ENCODE assay signal across 8 mouse cellular contexts in the genomic region with DNA sequence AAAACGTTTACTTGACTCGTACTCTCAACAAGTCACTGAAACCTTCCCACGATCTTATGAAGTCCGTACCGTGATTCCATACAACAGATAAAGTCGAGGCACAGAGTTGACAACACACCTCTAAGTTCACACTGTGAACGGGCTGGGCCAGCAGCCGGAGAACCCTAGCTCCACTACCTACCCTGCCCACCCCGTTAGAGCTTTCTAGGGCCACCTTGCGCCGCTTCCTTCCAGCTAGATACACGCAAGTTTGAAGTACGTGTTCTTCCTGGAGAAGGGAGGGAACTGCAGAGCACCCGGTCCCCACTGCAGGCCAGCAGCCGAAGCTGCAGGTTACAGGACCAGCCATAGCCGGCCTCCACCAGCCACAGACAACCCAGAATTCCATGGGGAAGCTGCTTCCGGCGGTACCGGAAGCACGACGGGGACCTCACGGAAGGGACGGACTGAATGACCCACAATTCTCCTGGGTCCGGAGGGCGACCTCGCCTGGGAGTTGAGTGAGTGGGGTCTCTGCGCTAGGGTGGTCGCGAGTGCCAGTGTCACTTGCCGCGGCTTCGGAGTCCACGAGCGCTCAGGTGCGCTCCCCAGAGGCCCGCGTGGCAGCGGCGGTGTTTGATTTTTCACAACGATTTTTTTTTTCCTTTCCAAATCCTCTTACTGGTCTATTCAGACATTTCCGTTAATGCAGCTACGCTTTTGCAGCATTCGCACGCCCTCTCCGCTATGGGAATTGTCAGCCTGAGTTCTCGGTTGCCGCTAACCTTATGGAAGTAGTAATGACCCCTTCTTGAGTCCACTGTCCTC. TPM values are rescaled to one million over a fixed set of nuclear protein-coding genes. Genes with fewer than 3 reads are reported as not detected.
A peak's percentile ranks its signal among the peaks of the same experiment; 100 is the strongest.
DNase-seq lines count a peak whose midpoint lies in the region; ATAC-seq and TF ChIP-seq lines count a peak whose summit lies in the region.

Gene Mtif2, plus strand, starts transcription at position 421 of the 807 bp plus-strand sequence.

- ATAC-seq in heart, embryonic 13.5 days (ENCODE audit: extremely low read depth, insufficient number of reproducible peaks, low FRiP score, low TSS enrichment) = peak; percentile 86
- peak; percentile 99 for ATAC-seq in kidney, postnatal 0 days (replicated peaks; ENCODE audit: low FRiP score, low read depth)
- ATAC-seq in monocyte, adult 5-6 weeks (replicated peaks; ENCODE audit: insufficient number of reproducible peaks, low FRiP score, low TSS enrichment, poor library complexity, severe bottlenecking) = peak; percentile 90

- H3K4me2 ChIP-seq in heart, embryonic 13.5 days = peak within 1 kb of the TSS; percentile 77
- peak within 1 kb of the TSS; percentile 81 for H3K4me2 ChIP-seq in kidney, postnatal 0 days (ENCODE audit: low read length)

- H3K4me3 ChIP-seq in heart, embryonic 13.5 days = peak within 1 kb of the TSS; percentile 69
- peak within 1 kb of the TSS; percentile 59 for H3K4me3 ChIP-seq in kidney, postnatal 0 days (replicated peaks; ENCODE audit: low read depth, low read length)
- H3K4me3 ChIP-seq in liver, adult 2 months (ENCODE audit: insufficient read depth, low read depth, low read length) = peak within 1 kb of the TSS; percentile 92

- H3K27me3 ChIP-seq in heart, embryonic 13.5 days (replicated peaks) = no peaks in the 10 kb centered on the region; the same call in 1 of the 2 replicates
- H3K27me3 ChIP-seq in kidney, postnatal 0 days (ENCODE audit: insufficient read depth, low read length) = no peaks in the 10 kb centered on the region
- H3K27me3 ChIP-seq in liver, adult 2 months (ENCODE audit: control insufficient read depth, insufficient read depth, low read length) = no peaks in the 10 kb centered on the region

- TF ChIP-seq POLR2A in liver, adult 2 months (IDR thresholded peaks at IDR 0.05; ENCODE audit: extremely low read depth, insufficient read depth, low read length) = peak; percentile 85

- DNase-seq in CD4-positive, CD25-positive, alpha-beta regulatory T cell, adult 2 months (ENCODE audit: low read depth, low spot score) = peak; percentile 69
- peak; percentile 79 for DNase-seq in brain, embryonic 18.5 days (ENCODE audit: low read depth, low spot score)
- DNase-seq in fibroblast of lung, adult 2 months (ENCODE audit: low read depth) = peak; percentile 73
- DNase-seq in kidney, postnatal 0 days (ENCODE audit: low spot score) = peak; percentile 93
- DNase-seq in liver, adult 2 months (ENCODE audit: extremely low read depth, low read depth, low spot score) = peak; percentile 82
- peak; percentile 61 to 67 for DNase-seq in spleen, postnatal 36 days (ENCODE audit: low spot score in 2 of 2)

- peaks cover 10% of the 10 kb centered on the region for H3K4me1 ChIP-seq in heart, embryonic 13.5 days
- no peaks in the 10 kb centered on the region; the same call in 1 of the 2 replicates for H3K4me1 ChIP-seq in kidney, postnatal 0 days (replicated peaks; ENCODE audit: insufficient read depth, low read length)
- peaks cover 9% of the 10 kb centered on the region for H3K4me1 ChIP-seq in liver, adult 2 months (ENCODE audit: control insufficient read depth, insufficient read depth, low read length)

- peak; percentile 19; the same call in 1 of the 2 replicates for TF ChIP-seq CTCF in kidney, postnatal 0 days (IDR thresholded peaks at IDR 0.05; ENCODE audit: low read depth)
- TF ChIP-seq CTCF in liver, adult 2 months (IDR thresholded peaks at IDR 0.05; ENCODE audit: low read depth, low read length) = no peak

- peaks cover 15% of the 10 kb centered on the region for H3K36me3 ChIP-seq in heart, embryonic 13.5 days
- H3K36me3 ChIP-seq in kidney, postnatal 0 days (ENCODE audit: insufficient read depth, low read length) = 0 out of 2 replicates have a peak, but pooled peaks cover 4% of the 10 kb centered on the region
- peaks cover 9% of the 10 kb centered on the region for H3K36me3 ChIP-seq in liver, adult 2 months (ENCODE audit: control insufficient read depth, insufficient read depth, low read length)

- WGBS in heart, embryonic 13.5 days = 2% methylated on average over 47 of the region's 47 CpGs
- 2% methylated on average over 47 of the region's 47 CpGs for WGBS in kidney, postnatal 0 days
- 3% methylated on average over 47 of the region's 47 CpGs for WGBS in liver, adult 2 months

- no peaks in the 10 kb centered on the region for H3K9me3 ChIP-seq in heart, embryonic 13.5 days
- H3K9me3 ChIP-seq in kidney, postnatal 0 days (replicated peaks; ENCODE audit: low read length) = no peaks in the 10 kb centered on the region

- H3K79me2 ChIP-seq in liver, adult 2 months (ENCODE audit: control insufficient read depth, insufficient read depth, low read length) = no peaks in the 10 kb centered on the region; the same call in 1 of the 2 replicates

- peak within 1 kb of the TSS; percentile 78 for H3K27ac ChIP-seq in heart, embryonic 13.5 days (replicated peaks)
- peak within 1 kb of the TSS; percentile 90 for H3K27ac ChIP-seq in kidney, postnatal 0 days
- peak within 1 kb of the TSS; percentile 80 for H3K27ac ChIP-seq in liver, adult 2 months (replicated peaks; ENCODE audit: insufficient read depth, low read depth, low read length)

- H3K9ac ChIP-seq in heart, embryonic 13.5 days = peak within 1 kb of the TSS; percentile 89
- H3K9ac ChIP-seq in kidney, postnatal 0 days (ENCODE audit: low read depth, low read length) = peak within 1 kb of the TSS; percentile 58
- H3K9ac ChIP-seq in liver, adult 2 months (ENCODE audit: low read depth, low read length) = peak within 1 kb of the TSS; percentile 91

RNA-seq across cellular contexts. Expression of gene Mtif2, which starts in this region (rescaled TPM):
- polyA plus RNA-seq in heart, embryonic 13.5 days (2015; fragmentation: Nextera tagmentation; extraction: Ambion mirVana) = 36.5 and 44.9 TPM in 2 replicates
- 28.5 and 30.4 TPM in 2 replicates for polyA plus RNA-seq in kidney, postnatal 0 days (2015; fragmentation: Nextera tagmentation; extraction: Ambion mirVana)
- total RNA-seq in liver, adult 2 months (2014; rRNA removed) = 23.4 and 26.2 TPM in 2 replicates
- 8.3 and 12.7 TPM in 2 replicates for polyA plus RNA-seq in liver, adult 2 months (2012; rRNA removed)
- 41.4 to 52.9 TPM (median 44.3 TPM) in 3 replicates for total RNA-seq in monocyte, adult 5-6 weeks (2017)

Comparison
In these comparisons a context has a peak if more than half of its experiments do, and no peak if none do; other contexts are left out.
1. Peak in every context shown above with its lines: DNase-seq, ATAC-seq, H3K4me3 ChIP-seq and H3K27ac ChIP-seq.